Mouse (Mus musculus) neural tube, embryonic 14.5 days (tissue): Measurements from ENCODE around the gene Ncor2. TPM values are rescaled to one million over a fixed set of nuclear protein-coding genes. Genes with fewer than 3 reads are reported as not detected.

ENCODE experiments used
- ATAC-seq: fragments of 200-750 bp; cut with Nextera tagmentation; 2 replicates; pipeline ENCODE4 v1.8.0; 2017; ENCODE audit warnings: low read depth, mild to moderate bottlenecking, moderate TSS enrichment, moderate library complexity
- H3K27ac ChIP-seq: fragments of 300-500 bp; sonication (generic); 2 replicates; pipeline ENCODE4 v1.5.1; 2014; ENCODE audit warnings: low read depth, mild to moderate bottlenecking, control low read depth, low read length, moderate library complexity, mixed read lengths
- H3K27me3 ChIP-seq: fragments of 300-500 bp; sonication (generic); 2 replicates; pipeline ENCODE4 v1.6.1; 2014; ENCODE audit warnings: low read length; ENCODE audit not compliant: control insufficient read depth, insufficient read depth
- H3K36me3 ChIP-seq: fragments of 300-500 bp; sonication (generic); 2 replicates; pipeline ENCODE4 v1.6.1; 2014; ENCODE audit warnings: low read length, mixed read lengths; ENCODE audit not compliant: control insufficient read depth, insufficient read depth
- H3K4me1 ChIP-seq: fragments of 300-500 bp; sonication (generic); 2 replicates; pipeline ENCODE4 v1.6.1; 2014; ENCODE audit warnings: low read length; ENCODE audit not compliant: control insufficient read depth, insufficient read depth
- H3K4me2 ChIP-seq: fragments of 300-500 bp; sonication (generic); 2 replicates; pipeline ENCODE4 v1.6.1; 2014; ENCODE audit warnings: mild to moderate bottlenecking, low read depth, low read length, control low read depth
- H3K4me3 ChIP-seq: fragments of 300-500 bp; sonication (generic); 2 replicates; pipeline ENCODE4 v1.5.1; 2014; ENCODE audit warnings: low read depth, low read length, control low read depth, mixed read lengths
- H3K9ac ChIP-seq: fragments of 300-500 bp; sonication (generic); replicated peaks from 2 replicates; pipeline ENCODE4 v1.6.1; 2014; ENCODE audit warnings: low read depth, mild to moderate bottlenecking, control low read depth, low read length, mixed read lengths
- H3K9me3 ChIP-seq: fragments of 300-500 bp; sonication (generic); 2 replicates; pipeline ENCODE4 v1.6.1; 2016; ENCODE audit warnings: low read length; ENCODE audit not compliant: control insufficient read depth
- WGBS: fragments of 180-500 bp; shearing (Covaris S2); extraction: QIAGEN DNeasy Blood & Tissue Kit; methylation state at CpG from one replicate; pipeline ENCODE4 v1.1.7; 2014; 5-methylcytosine and 5-hydroxymethylcytosine counted together
- polyA plus RNA-seq: library from polyadenylated mRNA; unstranded; fragments of >200 nt; fragmentation: Nextera tagmentation; extraction: Ambion mirVana; gene quantifications from 2 replicates; pipeline ENCODE4 v1.2.1, GENCODE M21; 2014

Ncor2 gene
- polyA plus RNA-seq, 1 experiment from 2014 or later: 32.8 TPM

DNA sequence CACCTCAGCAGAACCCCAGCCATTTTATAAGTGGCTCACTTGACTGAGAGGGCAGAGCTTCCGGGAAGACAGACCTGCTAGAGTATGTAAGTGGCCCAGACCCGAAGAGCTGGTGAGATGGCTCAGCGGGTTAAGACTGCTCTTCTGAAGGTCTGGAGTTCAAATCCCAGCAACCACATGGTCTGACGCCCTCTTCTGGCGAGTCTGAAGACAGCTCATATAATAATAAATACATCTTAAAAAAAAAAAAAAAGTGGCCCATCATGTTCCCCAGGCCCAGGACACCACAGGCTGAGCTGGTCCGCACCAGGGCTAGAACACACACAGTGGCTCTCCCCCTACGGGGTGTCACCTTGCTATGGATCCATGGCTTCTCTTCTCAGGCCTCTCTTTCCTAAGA lies 56.5 kb downstream of the Ncor2 start:
- Histone ChIP-seq H3K27me3 (no peaks in the 10 kb centered on the region), H3K27ac (no peak overlapping the region), H3K4me2 (no peak overlapping the region), H3K4me3 (no peak overlapping the region), H3K9me3 (no peaks in the 10 kb centered on the region), H3K36me3 (peaks cover 11% of the 10 kb centered on the region), H3K4me1 (peaks cover 30% of the 10 kb centered on the region), H3K9ac (no peak overlapping the region)
- no peak for ATAC-seq
- 86% methylated on average over 7 of the region's 7 CpGs for WGBS

DNA sequence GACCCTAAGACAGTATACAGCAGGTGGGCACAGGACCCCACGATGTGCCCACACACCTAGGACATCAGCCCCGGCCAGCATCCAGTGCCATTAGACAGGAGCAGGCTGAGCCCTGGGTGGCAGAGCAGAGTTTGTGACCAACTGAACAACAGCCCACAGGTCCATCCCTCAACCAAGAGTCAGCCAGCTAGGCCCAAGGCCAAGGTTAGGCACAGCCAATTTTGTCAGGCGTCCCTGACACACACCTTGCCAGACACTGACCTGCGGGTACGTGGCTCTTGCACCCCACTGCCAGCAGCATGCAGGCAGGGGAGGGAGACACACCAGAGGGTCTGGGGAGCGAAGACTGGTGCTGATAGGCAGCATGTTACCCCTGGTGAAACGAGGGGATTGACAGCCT lies 57.0 kb downstream of the Ncor2 start:
- Histone ChIP-seq H3K4me2 (no peak overlapping the region), H3K4me3 (no peak overlapping the region), H3K36me3 (peaks cover 16% of the 10 kb centered on the region), H3K27ac (no peak overlapping the region), H3K9ac (no peak overlapping the region), H3K27me3 (no peaks in the 10 kb centered on the region), H3K9me3 (no peaks in the 10 kb centered on the region), H3K4me1 (peaks cover 30% of the 10 kb centered on the region)
- no peak for ATAC-seq
- 89% methylated on average over 7 of the region's 7 CpGs for WGBS

DNA sequence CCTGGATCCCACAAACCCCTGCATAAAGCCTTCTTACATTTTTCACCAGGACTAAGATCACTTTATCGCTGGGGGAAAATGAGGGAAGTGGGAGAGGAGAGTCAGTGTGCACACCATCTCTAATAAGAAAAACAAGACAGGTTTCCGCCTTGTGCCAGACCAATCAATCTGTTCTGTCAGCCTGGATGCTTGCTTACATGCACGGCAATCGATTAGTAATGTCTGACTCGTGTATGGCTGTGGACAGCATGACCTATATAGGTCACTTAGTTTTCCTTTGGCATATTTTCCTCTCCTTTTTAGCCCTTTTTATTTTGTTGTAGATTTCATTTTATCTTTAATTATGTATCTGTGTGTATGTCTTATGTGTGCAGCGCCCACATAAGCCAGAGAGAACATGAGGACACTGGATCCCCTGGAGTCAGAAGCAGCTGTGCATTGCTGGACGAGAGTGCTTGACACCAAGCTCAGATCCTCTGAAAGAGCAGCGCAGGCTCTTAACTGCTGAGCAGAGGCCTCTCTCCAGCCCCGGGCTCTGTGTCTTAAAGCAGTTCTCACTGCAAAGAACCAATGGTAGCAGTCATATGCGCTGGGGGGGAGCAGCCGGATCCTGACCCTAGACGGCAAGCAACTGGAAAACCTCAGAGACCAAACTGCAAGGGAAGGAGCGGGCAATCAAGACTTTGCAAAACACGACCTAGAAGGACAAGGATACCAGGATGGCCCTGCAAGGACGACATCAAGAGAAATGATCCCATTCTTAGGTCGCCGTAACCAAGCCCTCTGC lies 58.3 kb downstream of the Ncor2 start:
- Histone ChIP-seq H3K27me3 (no peaks in the 10 kb centered on the region), H3K4me2 (no peak overlapping the region), H3K36me3 (peaks cover 19% of the 10 kb centered on the region), H3K27ac (peak overlapping the region; percentile 60), H3K4me3 (no peak overlapping the region), H3K4me1 (peaks cover 26% of the 10 kb centered on the region), H3K9me3 (no peaks in the 10 kb centered on the region), H3K9ac (no peak overlapping the region)
- no peak for ATAC-seq
- WGBS: 65% methylated on average over 17 of the region's 17 CpGs

DNA sequence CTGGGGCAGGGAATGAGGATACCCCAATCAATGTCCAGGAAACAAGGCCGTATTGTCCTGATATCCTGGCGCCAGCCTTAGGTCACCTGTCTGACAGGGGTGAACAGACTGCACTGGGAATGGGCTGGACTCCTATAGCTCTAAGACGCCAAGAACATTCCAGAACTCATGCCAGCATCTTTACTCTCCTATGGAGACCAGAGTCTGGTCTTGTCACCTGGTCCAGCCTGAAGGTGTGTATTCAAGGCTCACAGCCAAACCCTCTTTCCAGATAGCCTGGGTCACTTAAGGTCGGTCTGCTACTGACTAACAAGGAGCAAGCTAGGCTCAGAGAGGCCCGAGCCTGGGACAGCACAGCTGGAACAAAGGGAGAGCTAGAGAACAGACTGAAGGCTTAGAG lies 61.8 kb downstream of the Ncor2 start:
- no peak overlapping the region for H3K9ac ChIP-seq
- H3K4me1 ChIP-seq: peaks cover 18% of the 10 kb centered on the region; the same call in 1 of the 2 replicates
- H3K27me3 ChIP-seq: no peaks in the 10 kb centered on the region
- peaks cover 19% of the 10 kb centered on the region for H3K36me3 ChIP-seq
- no peak overlapping the region for H3K4me2 ChIP-seq
- ATAC-seq: no peak
- WGBS: 87% methylated on average over 5 of the region's 5 CpGs
- H3K4me3 ChIP-seq: no peak overlapping the region
- no peak overlapping the region for H3K27ac ChIP-seq
- H3K9me3 ChIP-seq: no peaks in the 10 kb centered on the region

DNA sequence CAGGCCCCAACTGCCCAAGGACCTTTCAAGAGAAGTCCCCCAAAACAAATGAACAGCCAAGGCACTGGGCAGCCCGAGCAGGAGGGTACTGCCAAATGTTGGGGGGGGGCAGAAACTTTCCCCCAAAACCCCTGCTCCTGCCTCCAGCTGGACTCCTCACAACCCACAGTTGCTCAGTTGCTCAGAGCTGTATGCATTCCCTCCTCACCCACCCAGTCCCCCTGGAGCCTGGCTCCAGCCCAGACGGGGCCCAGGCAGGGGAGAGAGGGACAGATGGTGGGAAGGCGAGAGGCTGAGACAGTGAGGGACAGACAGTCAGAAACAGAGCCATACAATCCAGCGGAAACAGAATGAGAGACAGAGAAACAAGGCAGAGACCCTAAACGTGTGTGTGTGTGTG lies 66.0 kb downstream of the Ncor2 start:
- Histone ChIP-seq H3K36me3 (peaks cover 16% of the 10 kb centered on the region), H3K27me3 (no peaks in the 10 kb centered on the region), H3K9ac (no peak overlapping the region; the same call in 1 of the 2 replicates), H3K27ac (peak overlapping the region; percentile 79), H3K4me1 (peaks cover 33% of the 10 kb centered on the region), H3K4me3 (no peak overlapping the region), H3K9me3 (no peaks in the 10 kb centered on the region), H3K4me2 (no peak overlapping the region)
- peak; percentile 72; the same call in 1 of the 2 replicates for ATAC-seq
- WGBS: 24% methylated on average over 5 of the region's 5 CpGs

DNA sequence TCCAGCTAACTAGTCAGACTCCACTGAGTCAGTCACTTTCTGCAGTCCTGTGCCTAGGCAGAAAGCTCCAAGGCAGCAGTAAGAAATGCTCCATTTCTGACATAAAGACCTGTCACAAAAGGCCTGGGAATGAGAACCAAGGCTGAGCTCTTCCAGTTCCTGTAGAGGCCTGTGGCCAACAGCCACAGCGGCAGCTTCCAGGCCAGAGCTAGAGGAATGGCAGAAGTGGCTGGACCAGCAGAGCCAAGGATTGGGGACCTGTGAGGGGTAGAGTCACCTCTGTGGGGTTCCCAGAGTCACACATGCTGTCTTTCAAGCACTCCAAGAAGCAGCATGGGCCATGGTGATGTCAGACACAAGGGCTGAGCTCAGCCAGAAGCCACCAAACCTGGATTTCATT lies 66.4 kb downstream of the Ncor2 start:
- Histone ChIP-seq H3K36me3 (peaks cover 17% of the 10 kb centered on the region), H3K4me2 (no peak overlapping the region), H3K9ac (no peak overlapping the region), H3K27ac (peak overlapping the region; percentile 79), H3K4me1 (peaks cover 33% of the 10 kb centered on the region), H3K4me3 (no peak overlapping the region), H3K27me3 (no peaks in the 10 kb centered on the region), H3K9me3 (no peaks in the 10 kb centered on the region)
- no peak for ATAC-seq
- 48% methylated on average over 1 of the region's 1 CpGs for WGBS

DNA sequence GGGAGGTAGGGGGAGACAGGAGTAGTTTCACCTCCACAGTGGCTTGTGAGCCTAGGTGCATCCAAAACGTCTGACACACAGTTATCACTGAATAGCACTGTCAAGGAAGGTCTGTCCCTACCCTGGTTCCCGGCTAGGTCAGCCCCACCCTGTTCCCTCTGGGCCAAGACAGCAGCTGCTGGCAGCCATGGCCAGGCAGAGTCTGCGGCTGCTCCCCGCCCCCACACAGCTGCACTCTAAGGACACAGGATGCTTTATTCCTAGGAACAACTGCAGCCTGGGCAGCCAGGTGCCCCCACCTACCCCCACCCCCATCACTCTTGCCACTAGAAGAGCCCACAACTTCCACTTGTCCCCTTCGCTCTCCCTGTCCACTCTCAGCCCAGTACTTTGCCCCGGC lies 67.9 kb downstream of the Ncor2 start:
- Histone ChIP-seq H3K4me1 (peaks cover 33% of the 10 kb centered on the region), H3K9ac (no peak overlapping the region), H3K4me2 (no peak overlapping the region), H3K27ac (peak overlapping the region; percentile 79), H3K27me3 (no peaks in the 10 kb centered on the region), H3K9me3 (no peaks in the 10 kb centered on the region), H3K36me3 (peaks cover 8% of the 10 kb centered on the region), H3K4me3 (no peak overlapping the region)
- 35% methylated on average over 6 of the region's 6 CpGs for WGBS
- ATAC-seq: peak; percentile 57

- peaks cover 33% of the 10 kb centered on the region for H3K4me1 ChIP-seq
- peak overlapping the region; percentile 79 for H3K27ac ChIP-seq
- WGBS: 27% methylated on average over 3 of the region's 3 CpGs
- H3K27me3 ChIP-seq: no peaks in the 10 kb centered on the region
- no peaks in the 10 kb centered on the region for H3K9me3 ChIP-seq
- H3K36me3 ChIP-seq: peaks cover 11% of the 10 kb centered on the region
- H3K9ac ChIP-seq: no peak overlapping the region
- H3K4me3 ChIP-seq: no peak overlapping the region
- peak; percentile 61 for ATAC-seq
- no peak overlapping the region for H3K4me2 ChIP-seq
Measured at GRCm38 (mm10) chr5:125110722-125111121, 68.3 kb downstream of the Ncor2 start.

DNA sequence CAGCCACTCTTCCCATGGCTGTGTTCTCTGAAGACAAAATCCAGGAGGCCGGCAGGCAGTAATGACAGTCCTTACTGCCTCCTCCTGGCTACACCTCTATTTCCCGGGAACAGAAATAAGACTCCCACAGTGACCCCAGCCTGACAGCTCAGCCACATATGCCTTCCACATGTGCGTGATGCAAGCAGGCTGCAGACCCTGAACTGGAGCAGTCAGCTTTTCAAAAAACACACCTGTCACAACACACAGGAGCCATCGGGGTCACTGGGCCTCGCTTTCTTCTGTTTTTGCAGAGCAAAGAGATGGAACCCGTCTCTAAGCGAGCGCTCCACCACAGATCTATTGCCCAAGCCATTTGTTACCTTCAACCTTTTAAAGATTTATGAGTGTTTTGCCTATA lies 68.8 kb downstream of the Ncor2 start:
- ATAC-seq: no peak
- H3K27me3 ChIP-seq: no peaks in the 10 kb centered on the region
- peaks cover 33% of the 10 kb centered on the region for H3K4me1 ChIP-seq
- H3K4me3 ChIP-seq: no peak overlapping the region
- peaks cover 16% of the 10 kb centered on the region for H3K36me3 ChIP-seq
- no peaks in the 10 kb centered on the region for H3K9me3 ChIP-seq
- no peak overlapping the region for H3K9ac ChIP-seq
- H3K27ac ChIP-seq: peak overlapping the region; percentile 79; the same call in 1 of the 2 replicates
- H3K4me2 ChIP-seq: no peak overlapping the region
- 65% methylated on average over 8 of the region's 8 CpGs for WGBS
